Mouse (Mus musculus): Measurements from ENCODE around the gene Ror1. TPM values are rescaled to one million over a fixed set of nuclear protein-coding genes. Genes with fewer than 3 reads are reported as not detected.
A peak's percentile ranks its signal among the peaks of the same experiment; 100 is the strongest.

Gene Ror1
- total RNA-seq, 2 experiments from 2014 or later: 4.4 to 5.2 TPM

DNA sequence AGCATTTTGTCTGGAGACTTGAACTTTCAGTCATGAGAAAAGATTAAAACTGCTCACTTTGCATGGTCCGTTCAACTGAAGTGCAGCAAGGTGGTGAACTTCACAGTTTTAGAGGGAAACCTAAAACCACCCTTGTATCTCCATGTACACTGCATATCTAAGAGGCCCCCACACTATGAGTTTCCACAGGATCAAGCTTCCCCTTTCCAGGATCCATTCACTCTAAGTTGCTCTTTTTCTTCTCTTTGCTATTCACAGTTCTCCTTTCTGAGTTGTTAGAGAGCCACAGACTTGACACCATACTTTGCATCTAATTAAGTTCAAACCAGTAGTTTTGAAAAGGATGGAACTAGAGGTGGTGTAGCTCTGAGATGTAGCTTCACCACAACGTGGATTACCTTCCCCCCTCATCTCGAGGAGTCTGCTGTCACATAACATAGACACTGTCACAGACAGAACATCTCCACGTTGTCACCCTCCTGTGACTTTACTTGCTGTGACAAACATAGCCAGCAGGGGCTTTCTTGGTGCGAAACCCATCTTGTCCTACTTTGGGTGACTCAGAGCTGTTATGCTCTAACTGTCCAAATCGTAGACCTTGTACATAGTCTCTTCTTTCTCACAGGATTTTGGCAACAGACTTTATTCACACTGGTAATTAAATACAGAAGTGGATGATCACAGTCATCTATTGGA, 146.6 kb downstream of the Ror1 start:
- DNase-seq: no peak
- intact Hi-C loops (cut with DNase I): no loop called here

DNA sequence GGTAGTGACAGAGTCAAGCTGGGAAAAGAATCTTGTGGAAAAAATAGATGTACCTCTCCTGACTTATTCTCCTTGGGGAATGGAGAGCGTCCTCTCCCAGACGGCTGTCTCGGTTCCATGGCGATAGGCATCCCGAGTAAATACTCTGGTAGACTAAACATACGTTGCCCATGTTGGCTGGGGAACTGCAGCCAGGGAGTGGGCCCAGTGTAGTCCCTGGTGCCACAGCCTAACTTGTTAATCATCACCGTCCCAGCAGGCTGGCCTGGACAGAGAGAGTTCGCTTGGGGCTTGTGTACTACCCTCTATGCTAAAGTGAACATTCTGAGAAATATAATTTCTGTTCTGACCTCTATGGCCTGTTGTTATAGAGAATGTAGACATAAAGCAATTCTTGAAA, 148.7 kb downstream of the Ror1 start:
- intact Hi-C loops (cut with DNase I): no loop called here
- no peak for DNase-seq

DNA sequence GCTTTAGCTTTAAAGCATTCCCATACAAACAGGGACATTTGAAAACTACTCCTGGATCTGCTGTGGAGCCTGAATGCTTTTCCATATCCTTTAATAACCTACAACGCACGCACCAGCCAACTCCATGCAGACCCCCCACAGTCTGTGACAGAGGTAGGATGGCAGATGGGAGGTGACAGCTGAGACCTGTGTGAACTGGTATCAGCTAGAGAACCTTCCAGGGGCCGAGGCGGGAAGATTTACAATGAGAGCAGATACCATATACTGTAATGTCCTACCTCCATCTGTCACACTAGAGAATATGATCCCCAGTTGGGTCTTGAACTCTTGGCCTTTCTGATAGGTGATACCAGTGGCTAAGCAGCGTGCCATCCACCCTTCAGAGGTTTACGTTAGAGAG, 149.1 kb downstream of the Ror1 start:
- DNase-seq: no peak
- intact Hi-C loops (cut with DNase I): no loop called here

DNA sequence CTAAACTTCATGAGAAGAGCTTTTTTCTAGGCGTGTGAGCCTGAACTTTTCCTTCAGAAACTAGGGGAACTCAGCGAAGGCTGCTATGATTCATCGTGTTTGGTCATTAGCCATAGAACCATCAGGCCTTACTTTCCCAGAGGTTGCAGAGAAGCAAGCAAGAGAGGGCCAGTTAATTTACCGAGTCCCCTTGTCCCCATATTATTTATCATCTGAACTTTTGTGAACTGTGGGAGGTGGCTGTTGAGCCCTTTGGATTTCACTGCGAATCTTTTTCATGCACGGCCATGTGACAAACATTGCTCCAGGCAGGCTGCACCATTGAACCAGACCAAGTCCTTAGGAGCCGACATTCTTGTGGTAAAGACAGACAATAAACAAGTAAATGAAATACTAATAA, 152.2 kb downstream of the Ror1 start:
- intact Hi-C loops (cut with DNase I): no loop called here
- no peak for DNase-seq

DNA sequence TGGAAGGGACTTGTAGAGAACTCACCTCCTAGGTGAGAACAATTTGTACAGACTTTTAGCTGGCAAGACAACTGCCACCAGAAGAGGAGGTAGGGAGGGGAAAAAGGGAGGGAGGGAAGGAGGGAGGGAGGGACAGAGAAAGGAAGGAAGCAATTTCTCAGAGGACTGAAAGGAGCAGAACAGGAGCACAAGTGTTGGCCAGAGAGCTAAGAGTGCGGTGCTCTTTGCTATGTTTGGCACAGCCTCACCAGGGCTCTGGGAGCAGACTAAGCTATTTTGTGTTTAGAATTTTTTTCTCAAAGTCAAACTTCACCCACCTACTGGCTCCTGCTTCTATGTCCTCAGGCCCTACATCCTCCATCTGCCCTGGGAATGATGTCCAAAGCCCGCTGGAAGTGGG, 152.7 kb downstream of the Ror1 start:
- intact Hi-C loops (cut with DNase I): no loop called here
- DNase-seq: no peak

DNA sequence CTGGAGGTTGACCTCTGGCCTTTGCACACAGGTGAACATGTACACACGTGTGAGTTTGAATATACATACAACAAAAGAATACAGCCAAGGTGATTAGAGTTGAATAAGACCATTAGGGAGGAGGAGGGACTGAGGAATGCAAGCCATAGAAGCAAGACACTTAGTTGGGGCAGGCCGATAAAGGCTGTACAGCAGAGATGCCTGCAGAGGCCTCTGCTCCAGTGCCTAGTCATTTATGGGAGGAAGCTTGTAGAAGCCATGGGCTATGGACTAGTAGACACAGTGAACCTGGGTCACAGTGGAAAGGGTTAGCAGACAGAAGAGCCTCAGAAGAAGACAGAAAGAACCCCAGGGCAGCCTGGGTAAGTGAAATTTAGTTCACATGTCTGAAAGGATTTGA, 155.7 kb downstream of the Ror1 start:
- intact Hi-C loops (cut with DNase I): no loop called here
- no peak for DNase-seq

DNA sequence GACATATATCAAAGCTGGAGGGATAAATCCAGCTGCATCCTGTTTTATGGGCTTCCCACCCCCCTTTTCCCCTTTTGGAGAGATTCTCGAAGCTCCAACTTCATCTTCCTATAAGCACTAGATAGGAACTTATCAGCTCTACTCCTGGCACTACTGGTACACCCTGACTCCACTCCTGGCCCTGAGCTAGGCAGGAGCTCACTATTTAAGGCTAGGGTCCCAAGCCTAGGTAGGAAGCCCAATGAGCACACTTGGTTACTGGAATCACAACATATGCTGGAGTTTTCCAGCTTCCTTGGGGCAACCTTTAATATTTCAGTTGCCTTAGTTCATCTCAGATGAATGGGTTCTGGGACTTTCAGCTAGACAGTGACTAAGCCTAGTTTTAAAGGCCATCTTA, 156.5 kb downstream of the Ror1 start:
- DNase-seq: no peak
- intact Hi-C loops (cut with DNase I): no loop called here

DNA sequence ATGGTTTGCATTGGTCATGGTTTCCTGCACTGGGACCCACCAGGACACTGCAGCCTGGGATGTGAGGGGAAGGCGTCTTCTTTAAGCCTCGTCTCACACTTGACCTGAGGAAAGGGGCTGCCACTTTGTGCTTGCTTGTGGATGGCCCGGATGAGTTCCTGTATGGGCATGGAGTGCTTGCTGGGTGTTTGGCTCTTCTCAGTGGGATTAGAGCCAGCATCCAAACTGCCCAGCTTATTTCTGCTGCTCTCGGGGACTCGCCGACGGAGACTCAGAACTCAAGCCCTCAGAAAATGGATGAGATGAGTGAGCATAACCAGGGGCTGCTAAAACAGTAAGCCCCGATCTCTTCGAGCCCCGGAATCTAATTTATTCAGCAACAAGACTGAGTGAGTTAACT, 157.1 kb downstream of the Ror1 start:
- no peak for DNase-seq

DNA sequence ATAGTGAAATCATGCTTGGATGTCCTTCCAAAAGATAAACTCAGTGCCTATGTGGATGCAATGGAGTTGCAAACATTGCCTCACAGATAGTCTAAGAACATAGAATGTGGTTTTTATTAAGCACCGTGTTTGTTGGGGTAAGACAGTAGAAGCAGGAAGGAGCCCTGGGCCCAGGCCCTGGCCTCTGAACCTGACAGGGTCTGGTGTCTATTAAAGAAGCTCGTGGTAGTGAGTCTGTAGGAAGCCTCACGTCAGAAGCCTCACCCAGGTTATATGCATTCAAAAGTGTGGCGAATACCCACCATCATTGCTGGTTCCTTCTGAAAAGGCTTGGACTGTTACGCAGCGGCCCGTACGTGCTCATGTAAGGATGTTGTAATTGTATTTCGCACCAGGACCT, 157.8 kb downstream of the Ror1 start:
- DNase-seq: no peak
- intact Hi-C loops (cut with DNase I): no loop called here

More for the DNA sequence above, 157.1 kb downstream of the Ror1 start:
- intact Hi-C loops (cut with DNase I): no loop called here

DNA sequence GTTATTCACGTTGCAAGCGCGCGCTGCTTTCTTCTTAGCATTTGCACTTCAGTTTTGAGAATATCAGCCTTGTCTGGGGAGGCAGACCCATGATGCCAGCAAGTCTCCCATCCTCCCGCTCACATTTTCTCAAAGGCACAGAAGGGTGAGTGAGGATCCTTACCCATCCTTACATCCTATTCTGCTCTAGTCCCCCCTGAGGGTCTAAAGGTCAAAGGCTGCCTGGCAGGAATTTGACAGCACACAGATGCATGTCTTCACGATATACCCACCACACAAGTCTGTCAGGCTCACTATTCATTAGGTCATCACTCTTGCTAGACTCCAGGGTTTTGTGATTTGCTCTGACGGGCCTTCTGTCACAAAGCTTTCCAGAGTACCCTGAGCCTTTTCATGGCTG, 158.2 kb downstream of the Ror1 start:
- intact Hi-C loops (cut with DNase I): no loop called here
- DNase-seq: no peak

DNA sequence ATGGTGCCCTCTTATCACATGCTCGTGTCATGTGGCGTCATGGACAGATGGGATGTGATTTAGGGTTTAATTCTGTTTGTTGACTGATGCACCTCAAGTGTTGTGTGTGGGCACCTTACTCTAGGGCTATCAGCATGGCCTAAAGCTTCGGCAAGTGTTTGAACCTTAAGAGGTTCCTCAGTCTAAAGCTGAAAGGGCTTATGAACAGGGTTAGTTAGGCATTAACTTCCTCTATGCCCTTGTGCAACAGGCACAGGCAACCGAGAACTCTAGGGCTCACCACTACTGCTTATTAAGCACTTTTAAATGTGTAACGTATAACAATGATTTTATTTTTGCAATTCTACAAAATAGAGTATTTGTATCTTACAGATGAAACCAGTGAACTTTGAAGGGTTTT, 162.9 kb downstream of the Ror1 start:
- intact Hi-C loops (cut with DNase I): no loop called here
- DNase-seq: no peak

DNA sequence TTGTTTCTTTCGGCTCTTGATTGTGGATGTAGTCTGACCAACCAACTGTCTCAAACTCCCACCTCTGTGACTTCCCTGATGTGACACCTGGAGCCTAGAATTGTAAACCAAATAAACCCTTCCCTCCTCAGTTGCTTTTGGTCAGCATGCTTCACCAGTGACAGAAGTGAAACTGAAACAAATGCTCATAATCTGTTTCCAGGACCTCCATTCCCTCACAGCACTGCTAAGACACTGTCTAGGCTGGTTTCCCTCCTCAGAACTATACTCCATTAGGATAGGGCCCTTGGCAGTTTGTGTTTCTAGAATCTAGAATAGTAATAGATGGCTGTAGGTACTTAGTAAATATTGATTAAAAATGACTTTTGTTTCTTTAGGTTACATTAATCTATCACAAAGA, 168.3 kb downstream of the Ror1 start:
- intact Hi-C loops (cut with DNase I): no loop called here

DNA sequence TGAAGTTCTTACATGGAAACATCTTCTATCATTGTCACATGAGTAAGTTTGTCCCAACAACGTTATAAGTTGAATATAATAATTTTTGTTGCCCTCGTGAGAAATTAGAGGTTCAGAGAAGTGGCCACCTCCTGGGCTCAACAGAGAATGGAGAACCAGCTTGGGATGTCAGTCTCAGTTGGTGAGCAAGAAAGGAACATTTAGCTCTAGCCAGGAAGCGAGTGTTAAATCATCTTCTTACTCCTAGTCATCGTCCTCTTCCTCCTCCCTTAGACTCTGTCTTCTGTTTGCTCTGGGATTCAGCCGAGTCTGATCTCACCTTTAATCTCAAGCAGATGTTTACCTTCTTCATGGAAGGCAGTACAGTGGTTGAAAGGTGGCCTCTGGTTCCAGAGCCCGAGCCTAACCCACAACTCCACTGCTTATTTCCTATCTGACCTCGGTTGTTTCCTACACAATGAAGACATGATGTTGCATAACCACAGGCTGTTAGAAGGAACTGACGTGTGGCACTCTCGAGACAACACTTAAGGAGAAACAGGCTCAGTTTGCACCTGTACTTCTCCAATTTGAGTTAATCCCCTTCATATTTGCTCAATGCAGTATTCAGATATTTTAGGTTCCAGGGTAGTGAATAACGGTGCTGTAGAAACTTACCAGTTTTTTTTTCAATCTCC, 175.6 kb downstream of the Ror1 start:
- intact Hi-C loops (cut with DNase I): no loop called here
- no peak for DNase-seq

More for the DNA sequence above, 168.3 kb downstream of the Ror1 start:
- DNase-seq: no peak

DNA sequence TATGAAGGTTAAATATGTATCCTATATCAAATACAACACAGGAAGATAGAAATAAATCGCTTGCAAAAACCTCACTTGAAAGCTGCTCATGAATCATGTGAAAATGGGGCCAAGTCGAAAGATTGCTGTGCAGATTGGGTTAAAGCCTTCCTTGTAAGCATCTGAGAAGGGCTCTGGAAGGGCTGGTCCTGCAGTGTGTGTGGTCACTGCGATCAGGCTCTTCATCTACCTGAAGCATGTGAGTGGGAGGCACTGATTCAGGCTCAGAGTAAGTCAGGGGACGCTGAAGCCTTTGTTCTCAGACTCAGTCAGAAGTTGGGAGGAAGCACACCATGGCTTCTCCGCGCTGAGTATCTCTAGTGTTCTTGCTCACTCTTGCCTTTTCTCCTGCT, 176.1 kb downstream of the Ror1 start:
- intact Hi-C loops (cut with DNase I): no loop called here
- no peak for DNase-seq

DNA sequence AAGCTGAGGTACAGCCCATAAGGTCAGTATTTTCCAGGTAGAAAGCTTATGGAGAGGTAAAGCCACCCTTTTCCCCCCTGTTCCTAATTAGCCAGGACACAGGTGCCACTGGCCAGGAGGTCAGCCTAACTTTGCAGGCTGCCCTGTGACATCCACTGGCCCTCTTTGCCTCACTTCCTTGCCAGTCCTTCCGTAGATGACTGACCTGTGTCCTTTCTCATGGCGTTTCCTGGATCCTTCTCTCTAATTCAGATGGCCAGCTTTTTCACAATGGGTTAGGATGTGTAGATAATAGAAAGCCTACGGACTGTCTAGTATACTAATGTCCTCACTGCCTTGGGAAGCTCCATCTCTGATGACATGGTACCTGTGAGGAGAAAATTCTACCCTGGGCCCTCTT, 177.8 kb downstream of the Ror1 start:
- intact Hi-C loops (cut with DNase I): no loop called here
- no peak for DNase-seq

DNA sequence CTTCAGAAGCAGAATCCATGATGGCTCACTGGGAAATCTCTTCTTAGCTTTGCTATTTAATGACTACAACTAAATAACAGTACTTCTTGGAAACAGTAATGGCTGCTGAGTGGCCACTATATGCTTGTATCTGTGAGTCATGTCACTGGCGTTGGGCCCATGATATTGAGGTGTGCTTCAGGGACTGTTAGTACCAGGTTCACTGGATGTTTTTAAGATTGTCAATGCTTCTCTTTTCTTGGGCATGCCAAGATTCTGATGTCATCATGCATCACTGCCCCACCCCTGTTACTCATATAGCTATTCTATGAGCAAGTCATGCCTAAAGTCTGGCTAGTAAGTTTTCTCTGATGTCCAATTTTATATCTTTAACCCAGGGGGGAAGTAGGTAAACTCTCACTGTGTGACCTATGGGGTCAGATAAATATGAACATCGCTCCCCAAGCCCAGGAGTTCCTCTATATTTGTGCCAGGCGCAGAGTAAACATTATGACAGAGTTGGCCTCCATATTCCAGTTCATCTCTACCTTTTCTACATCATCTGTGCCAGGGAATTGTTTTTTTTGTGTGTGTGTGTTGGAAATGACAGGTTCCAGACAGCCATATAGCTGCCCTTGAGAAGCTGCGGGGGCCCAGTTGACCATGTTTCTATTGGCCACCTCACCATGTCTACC, 178.4 kb downstream of the Ror1 start:
- DNase-seq: no peak
- intact Hi-C loops (cut with DNase I): no loop called here

DNA sequence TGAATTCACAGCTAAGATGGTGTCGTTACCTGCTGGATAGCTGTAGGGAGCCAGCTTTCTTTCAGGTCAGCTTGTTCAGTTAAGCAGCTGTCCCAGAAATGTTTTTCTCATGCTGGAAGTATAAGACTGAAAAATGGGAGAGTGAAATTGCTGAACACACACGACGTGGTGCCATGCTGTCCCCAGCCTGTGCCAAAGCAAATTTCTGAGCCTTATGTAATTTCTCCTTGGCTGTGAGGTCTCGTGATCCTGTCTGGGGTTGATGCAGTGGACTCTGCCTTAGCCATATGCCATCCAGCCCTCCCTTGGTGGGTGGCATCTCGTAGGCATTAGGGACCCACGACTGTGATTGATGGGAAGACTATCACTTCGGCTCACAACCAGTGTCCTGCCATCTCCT, 180.9 kb downstream of the Ror1 start:
- no peak for DNase-seq
- intact Hi-C loops (cut with DNase I): no loop called here

DNA sequence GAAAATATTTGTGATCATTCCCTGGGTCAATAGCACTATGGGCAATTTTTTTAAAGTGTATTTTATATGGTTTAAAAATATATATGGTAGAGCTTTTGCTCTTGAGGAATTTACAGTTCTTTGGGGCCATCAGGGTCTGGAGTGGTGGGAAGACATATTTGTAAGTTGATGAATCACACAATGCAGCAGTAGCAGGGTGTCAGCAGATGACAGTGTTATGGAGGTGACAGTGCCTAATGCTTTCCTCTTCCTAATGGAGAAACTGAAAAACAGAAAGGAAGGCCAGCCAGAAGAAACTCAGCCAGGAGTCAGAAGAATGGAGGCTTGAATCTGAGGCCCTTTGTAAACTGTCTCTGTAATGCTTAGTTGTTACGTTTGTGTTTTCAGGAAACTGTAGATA, 181.4 kb downstream of the Ror1 start:
- intact Hi-C loops (cut with DNase I): no loop called here
- DNase-seq: no peak

DNA sequence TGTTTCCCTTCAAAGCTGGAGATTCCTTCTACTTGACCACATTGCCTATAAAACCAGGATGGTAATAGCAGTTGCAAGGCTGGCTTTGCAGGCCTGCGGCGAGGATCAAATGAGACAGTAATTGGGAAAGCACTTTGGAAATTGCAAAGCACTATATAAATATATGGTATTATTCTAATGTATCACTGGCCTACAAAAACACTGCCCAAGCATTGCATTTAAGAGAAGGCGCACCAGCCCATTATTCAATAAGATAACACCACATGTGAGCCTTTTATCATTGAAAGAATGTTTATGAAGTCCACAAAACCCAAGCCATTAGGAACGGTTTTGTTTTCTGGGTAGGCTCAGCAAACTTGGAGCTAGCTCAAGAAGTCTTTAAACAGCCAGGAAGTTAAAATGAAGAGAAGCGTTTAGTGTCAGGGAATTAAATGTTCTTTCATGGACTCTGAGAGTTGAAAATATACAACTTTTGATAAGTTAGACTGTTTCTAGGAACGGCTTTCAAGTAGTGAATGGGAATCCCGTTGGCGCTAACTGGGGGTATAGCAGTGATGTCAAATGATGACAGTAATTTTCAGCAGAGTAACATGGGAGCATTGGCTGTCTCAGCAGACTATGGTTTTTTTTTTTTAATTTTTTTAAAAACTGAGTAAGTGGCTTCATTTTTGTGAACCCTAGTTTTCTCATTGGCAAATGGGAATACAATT, 187.7 kb downstream of the Ror1 start:
- DNase-seq: no peak
- intact Hi-C loops (cut with DNase I): no loop called here

DNA sequence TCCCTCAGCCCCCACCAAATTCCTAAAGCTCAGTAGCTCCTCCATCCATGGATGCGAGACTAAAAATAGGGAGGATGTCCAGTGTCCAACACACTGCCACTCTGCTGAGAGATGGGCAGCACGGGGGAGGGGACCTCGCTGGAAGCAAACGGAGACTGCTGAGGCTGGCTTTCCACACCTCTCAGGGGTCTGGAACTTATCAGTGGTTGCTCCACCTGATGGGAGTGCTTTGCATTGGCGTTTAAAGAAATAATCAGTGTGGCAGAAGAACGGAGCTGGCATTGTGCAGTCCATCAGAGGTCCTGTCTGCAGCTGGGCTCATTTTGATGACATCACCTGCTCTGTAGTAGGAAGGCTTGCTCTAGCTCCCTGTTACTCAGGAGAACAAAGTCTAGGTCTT, 188.9 kb downstream of the Ror1 start:
- no peak for DNase-seq
- intact Hi-C loops (cut with DNase I): no loop called here

DNA sequence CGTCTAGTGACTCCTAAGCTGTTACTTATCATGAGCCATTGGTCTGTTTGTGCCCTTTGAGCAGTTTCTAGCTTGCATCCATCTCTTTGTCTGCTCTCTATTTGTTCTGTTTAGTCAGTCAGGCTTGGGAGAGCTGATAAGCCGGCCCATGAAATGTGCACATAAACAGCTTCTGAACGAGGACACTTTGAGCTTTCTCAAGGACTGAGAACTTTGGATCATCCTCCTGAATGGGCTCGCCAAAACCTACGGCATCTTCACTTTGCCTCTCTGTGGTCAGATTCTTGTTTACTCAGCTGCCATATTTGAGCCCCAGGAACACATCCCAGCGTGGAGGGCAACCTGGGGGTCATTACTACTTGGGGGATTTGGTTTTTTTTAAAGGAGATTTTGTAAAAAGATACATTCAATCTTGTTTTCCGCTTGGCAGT, 190.5 kb downstream of the Ror1 start:
- peak in 1 of 2 experiments; percentile 28 for DNase-seq
- intact Hi-C loops (cut with DNase I): no loop called here
